Mouse (Mus musculus) thymus, adult 2 months (tissue): ENCODE measurements around the gene Metap1d.

Experiments used
- CTCF ChIP-seq: fragments of 200-500 bp; IDR thresholded peaks from 2 replicates; pipeline ENCODE4 v1.5.1; 2012; ENCODE audit warnings: mild to moderate bottlenecking, control low read depth, low read length, moderate library complexity, borderline replicate concordance; ENCODE audit not compliant: control insufficient read depth, poor library complexity, insufficient read depth; ENCODE audit errors: extremely low read depth
- POLR2A ChIP-seq: fragments of 200-500 bp; IDR thresholded peaks from 2 replicates; pipeline ENCODE4 v1.6.1; 2012; ENCODE audit warnings: mild to moderate bottlenecking, low read length, control low read depth, moderate library complexity; ENCODE audit not compliant: control insufficient read depth, poor library complexity, insufficient read depth; ENCODE audit errors: extremely low read depth

DNA sequence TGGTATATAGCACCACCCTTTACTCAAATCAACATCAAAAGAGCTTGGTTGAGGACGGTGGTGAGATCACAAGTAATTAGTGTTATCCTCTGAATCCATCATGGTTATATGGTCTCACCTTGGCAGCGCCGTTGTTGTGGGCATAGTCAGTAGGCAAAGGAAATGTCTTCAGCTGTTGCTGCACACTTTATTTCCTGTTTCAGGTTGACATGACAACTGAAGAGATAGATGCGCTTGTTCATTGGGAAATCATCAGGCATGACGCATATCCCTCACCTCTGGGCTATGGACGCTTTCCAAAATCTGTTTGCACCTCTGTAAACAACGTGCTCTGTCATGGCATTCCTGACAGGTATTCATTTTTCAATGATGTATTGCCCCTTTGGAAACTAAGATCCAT is 58.1 kb downstream of the Metap1d start:
- no peak for TF ChIP-seq POLR2A
- TF ChIP-seq CTCF, result no peak
